8 mouse cellular contexts compared by ENCODE assay signal in genomic region chr11:96982859-96983258, GRCm38 (mm10). TPM values are rescaled to one million over a fixed set of nuclear protein-coding genes. Genes with fewer than 3 reads are reported as not detected.
A peak's percentile ranks its signal among the peaks of the same experiment; 100 is the strongest.
DNase-seq lines count a peak whose midpoint lies in the region; ATAC-seq and TF ChIP-seq lines count a peak whose summit lies in the region.

Gene Sp2, minus strand, starts transcription at chr11:96982959.

- no peaks in the 10 kb centered on the region for H3K9me3 ChIP-seq in ES-E14 (ENCODE audit: control insufficient read depth, insufficient read depth, low read depth, low read length)
- H3K9me3 ChIP-seq in embryonic facial prominence, embryonic 14.5 days (ENCODE audit: control insufficient read depth, low read length), result no peaks in the 10 kb centered on the region
- no peaks in the 10 kb centered on the region for H3K9me3 ChIP-seq in intestine, embryonic 16.5 days (ENCODE audit: control insufficient read depth, low read length)
- H3K9me3 ChIP-seq in neural tube, embryonic 13.5 days, result no peaks in the 10 kb centered on the region

- H3K9ac ChIP-seq in ES-E14 (ENCODE audit: insufficient read depth, low read depth, low read length, poor library complexity, severe bottlenecking), result peak within 1 kb of the TSS; percentile 50; the same call in 1 of the 2 replicates
- no peak within 1 kb of the TSS for H3K9ac ChIP-seq in embryonic facial prominence, embryonic 14.5 days (ENCODE audit: low read depth, low read length)
- H3K9ac ChIP-seq in intestine, embryonic 16.5 days (ENCODE audit: low read depth, low read length), result 0 out of 2 replicates have a peak within 1 kb of the TSS, but pooled peaks have one; percentile 26
- H3K9ac ChIP-seq in neural tube, embryonic 13.5 days, result peak within 1 kb of the TSS; percentile 43; the same call in 1 of the 2 replicates

- H3K4me1 ChIP-seq in kidney, adult 2 months (ENCODE audit: control insufficient read depth, insufficient read depth, low read length), result no peaks in the 10 kb centered on the region; the same call in 1 of the 2 replicates
- peaks cover 11 to 31% of the 10 kb centered on the region in 2 experiments; a peak in 3 of 4 replicates for H3K4me1 ChIP-seq in ES-E14 (ENCODE audit: control insufficient read depth in 2 of 2, insufficient read depth in 2 of 2, low read length in 2 of 2, poor library complexity in 1 of 2)
- peaks cover 7% of the 10 kb centered on the region; the same call in 1 of the 2 replicates for H3K4me1 ChIP-seq in embryonic facial prominence, embryonic 14.5 days (ENCODE audit: control insufficient read depth, insufficient read depth, low read length)
- H3K4me1 ChIP-seq in intestine, embryonic 16.5 days (ENCODE audit: control insufficient read depth, insufficient read depth, low read length), result peaks cover 12% of the 10 kb centered on the region; the same call in 1 of the 2 replicates
- peaks cover 25% of the 10 kb centered on the region for H3K4me1 ChIP-seq in neural tube, embryonic 13.5 days (replicated peaks)

- no peak within 1 kb of the TSS for H3K27ac ChIP-seq in kidney, adult 2 months (ENCODE audit: insufficient read depth, low read depth, low read length)
- no peak within 1 kb of the TSS for H3K27ac ChIP-seq in ES-E14 (ENCODE audit: insufficient read depth, low read depth, low read length, poor library complexity, severe bottlenecking)
- H3K27ac ChIP-seq in embryonic facial prominence, embryonic 14.5 days (replicated peaks; ENCODE audit: low read depth, low read length), result no peak within 1 kb of the TSS
- no peak within 1 kb of the TSS for H3K27ac ChIP-seq in intestine, embryonic 16.5 days (ENCODE audit: low read length)
- H3K27ac ChIP-seq in neural tube, embryonic 13.5 days (replicated peaks), result no peak within 1 kb of the TSS

- WGBS in kidney, adult 2 months, result 63% methylated on average over 7 of the region's 7 CpGs
- WGBS in embryonic facial prominence, embryonic 14.5 days, result 66% methylated on average over 7 of the region's 7 CpGs
- 79% methylated on average over 7 of the region's 7 CpGs for WGBS in intestine, embryonic 16.5 days
- 29% methylated on average over 7 of the region's 7 CpGs for WGBS in neural tube, embryonic 13.5 days

- no peaks in the 10 kb centered on the region for H3K27me3 ChIP-seq in kidney, adult 2 months (replicated peaks; ENCODE audit: control insufficient read depth, insufficient read depth, low read length)
- peaks cover 10% of the 10 kb centered on the region; the same call in 1 of the 2 replicates for H3K27me3 ChIP-seq in embryonic facial prominence, embryonic 14.5 days (replicated peaks; ENCODE audit: control insufficient read depth, insufficient read depth, low read length)
- H3K27me3 ChIP-seq in intestine, embryonic 16.5 days (replicated peaks; ENCODE audit: control insufficient read depth, insufficient read depth, low read length), result peaks cover 3% of the 10 kb centered on the region; the same call in 1 of the 2 replicates
- H3K27me3 ChIP-seq in neural tube, embryonic 13.5 days, result peaks cover 28% of the 10 kb centered on the region

- no peak for TF ChIP-seq POLR2A in kidney, adult 2 months (IDR thresholded peaks at IDR 0.05; ENCODE audit: low read depth, low read length)

- H3K36me3 ChIP-seq in kidney, adult 2 months (ENCODE audit: control insufficient read depth, insufficient read depth, low read length), result no peaks in the 10 kb centered on the region
- no peaks in the 10 kb centered on the region for H3K36me3 ChIP-seq in ES-E14 (ENCODE audit: control insufficient read depth, insufficient read depth, low read length, poor library complexity, severe bottlenecking)
- H3K36me3 ChIP-seq in embryonic facial prominence, embryonic 14.5 days (ENCODE audit: control insufficient read depth, insufficient read depth, low read length), result no peaks in the 10 kb centered on the region
- no peaks in the 10 kb centered on the region for H3K36me3 ChIP-seq in intestine, embryonic 16.5 days (ENCODE audit: control insufficient read depth, insufficient read depth, low read length)
- H3K36me3 ChIP-seq in neural tube, embryonic 13.5 days, result no peaks in the 10 kb centered on the region

- H3K4me3 ChIP-seq in kidney, adult 2 months (ENCODE audit: insufficient read depth, low read depth, low read length), result no peak within 1 kb of the TSS
- peak within 1 kb of the TSS; percentile 29 to 48; a peak in 3 of 4 replicates for H3K4me3 ChIP-seq in ES-E14 (ENCODE audit: insufficient read depth in 1 of 2, low read depth in 1 of 2, low read length in 2 of 2, poor library complexity in 1 of 2, severe bottlenecking in 1 of 2)
- no peak within 1 kb of the TSS for H3K4me3 ChIP-seq in embryonic facial prominence, embryonic 14.5 days (ENCODE audit: low read depth, low read length)
- no peak within 1 kb of the TSS for H3K4me3 ChIP-seq in intestine, embryonic 16.5 days (ENCODE audit: low read length)
- no peak within 1 kb of the TSS for H3K4me3 ChIP-seq in neural tube, embryonic 13.5 days

- no peak for ATAC-seq in embryonic facial prominence, embryonic 14.5 days (ENCODE audit: low read depth)
- ATAC-seq in intestine, embryonic 16.5 days, result no peak
- no peak for ATAC-seq in neural tube, embryonic 13.5 days (ENCODE audit: low read depth)

- in situ Hi-C loops in ES-E14 (cut with MboI; ENCODE audit: low sequenced_read_pairs in 2 of 2, unreplicated experiment in 2 of 2), result no loop called here

- no peak for TF ChIP-seq CTCF in kidney, adult 2 months (conservative IDR thresholded peaks at IDR 0.05; ENCODE audit: insufficient read depth, insufficient read length, low read depth, low read length)

- no peak within 1 kb of the TSS for H3K4me2 ChIP-seq in embryonic facial prominence, embryonic 14.5 days (ENCODE audit: low read depth, low read length)
- H3K4me2 ChIP-seq in intestine, embryonic 16.5 days (ENCODE audit: low read depth, low read length), result 0 out of 2 replicates have a peak within 1 kb of the TSS, but pooled peaks have one; percentile 7
- H3K4me2 ChIP-seq in neural tube, embryonic 13.5 days, result peak within 1 kb of the TSS; percentile 33

- DNase-seq in kidney, adult 2 months, result no peak
- no peak for DNase-seq in kidney, postnatal 10 days
- DNase-seq in ES-E14 (ENCODE audit: low read depth, low spot score), result no peak
- no peak for DNase-seq in embryonic facial prominence, embryonic 14.5 days (ENCODE audit: low spot score)
- DNase-seq in frontal cortex, postnatal 25 days (ENCODE audit: low spot score in 2 of 2), result no peak
- DNase-seq in spleen, postnatal 4 days (ENCODE audit: low spot score in 2 of 2), result no peak

TF ChIP-seq in ES-E14, 5 proteins besides CTCF, POLR2A, EP300 and RAD21:
- TF ChIP-seq ZNF384 (IDR thresholded peaks at IDR 0.05; ENCODE audit: low read depth, low read length) (no peak), CHD2 (IDR thresholded peaks at IDR 0.05; ENCODE audit: low read depth, low read length) (no peak), MAFK (IDR thresholded peaks at IDR 0.05; ENCODE audit: insufficient read depth, low read depth, low read length) (no peak), ZC3H11A (IDR thresholded peaks at IDR 0.05; ENCODE audit: borderline replicate concordance, low read depth, low read length) (no peak), HCFC1 (IDR thresholded peaks at IDR 0.05; ENCODE audit: borderline replicate concordance, insufficient read depth, low read length) (no peak)
TF ChIP-seq in ES-E14: peak in this region for 0.

RNA-seq across cellular contexts. Expression of gene Sp2, which starts in this region (rescaled TPM):
- 11.9 and 13.3 TPM in 2 replicates for polyA plus RNA-seq in kidney, adult 2 months (2012; rRNA removed)
- 4.5 and 5.4 TPM in 2 replicates for total RNA-seq in ES-E14 (2012; rRNA removed)
- polyA plus RNA-seq in embryonic facial prominence, embryonic 14.5 days (2014; fragmentation: Nextera tagmentation; extraction: Ambion mirVana), result 15.2 and 16.2 TPM in 2 replicates
- polyA plus RNA-seq in intestine, embryonic 16.5 days (2015; fragmentation: Nextera tagmentation; extraction: Ambion mirVana), result 13.2 and 13.8 TPM in 2 replicates
- polyA plus RNA-seq in neural tube, embryonic 13.5 days (2015; fragmentation: Nextera tagmentation; extraction: Ambion mirVana), result 15.9 and 16.7 TPM in 2 replicates

Comparison
In these comparisons a context has a peak if more than half of its experiments do, and no peak if none do; other contexts are left out.
1. H3K4me3 ChIP-seq: peak in ES-E14 (2 of 2); none in kidney, adult 2 months (single experiment), embryonic facial prominence, embryonic 14.5 days (single experiment), intestine, embryonic 16.5 days (single experiment) and neural tube, embryonic 13.5 days (single experiment).